Mouse (Mus musculus) kidney, adult 9 months (tissue): ENCODE measurements around the gene Klhl21.
"Not testable (repeated sequence)": the region's sequence is repeated elsewhere in the genome, so short reads cannot be mapped to it uniquely, and the experiment has no call there.

Source experiments
- DNase-seq: peaks from one replicate; pipeline ENCODE4 v3.0.0; 2022

Gene Klhl21

DNA sequence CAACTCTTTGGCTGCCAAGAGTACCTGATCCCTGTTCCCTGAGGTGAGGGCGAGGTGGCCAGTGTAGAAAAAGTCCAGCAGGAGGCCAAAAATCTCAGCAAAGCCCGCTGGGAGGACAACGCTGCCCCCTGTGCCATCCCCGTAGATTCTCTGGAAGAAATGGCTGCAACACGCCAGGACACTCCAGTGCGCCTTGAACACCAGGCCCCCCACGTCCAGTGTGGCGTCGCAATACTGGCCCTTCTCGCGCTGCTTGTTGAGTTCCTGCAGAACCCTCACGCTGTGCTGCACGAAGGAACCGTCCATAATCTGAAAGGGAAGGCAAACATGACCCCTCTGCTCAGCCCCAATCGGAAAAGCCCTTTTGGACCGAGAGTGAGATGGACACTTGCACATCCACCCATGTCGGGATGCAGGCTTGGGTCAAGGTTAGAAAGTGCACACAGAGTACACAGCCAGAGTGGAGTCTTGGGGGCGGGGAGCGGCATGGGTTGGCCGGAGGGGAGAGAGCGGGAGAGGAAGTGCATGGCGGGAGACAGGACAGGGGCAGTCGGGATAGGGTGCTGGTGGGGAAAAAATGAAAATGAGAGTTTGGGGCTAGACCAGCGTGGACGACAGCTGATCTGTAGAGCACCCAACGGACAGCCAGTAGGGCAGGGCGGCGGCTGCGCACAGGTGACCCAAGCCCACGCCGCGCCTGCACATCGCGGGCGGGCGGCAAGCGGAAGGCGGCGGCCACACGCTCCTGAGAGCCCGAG, 18.3 kb downstream of the Klhl21 start:
- DNase-seq: peak; percentile 46

DNA sequence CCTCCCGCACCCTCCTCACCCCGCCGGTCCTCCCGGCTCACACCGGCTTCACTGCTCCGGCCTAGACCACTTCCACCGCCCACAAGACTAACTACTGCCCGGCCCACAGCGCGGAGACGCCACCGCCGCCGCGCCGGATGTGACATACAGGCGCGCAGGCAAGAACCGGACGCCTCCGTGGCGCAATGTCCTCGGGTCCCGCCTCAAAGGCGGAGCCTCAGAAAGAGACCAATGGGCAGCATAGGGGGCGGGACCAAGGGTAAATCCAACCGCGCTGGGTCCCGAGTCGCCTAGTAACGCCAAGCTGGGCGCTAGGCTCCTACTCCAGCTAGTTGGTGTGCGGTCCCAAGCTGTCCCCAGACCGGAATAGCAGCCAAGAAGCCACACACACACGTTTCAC, 18.9 kb downstream of the Klhl21 start, which contains the start of gene Zbtb48:
Gene Zbtb48, minus strand, starts transcription at position 148 of the 400 bp plus-strand sequence.
- DNase-seq: peak; percentile 98

DNA sequence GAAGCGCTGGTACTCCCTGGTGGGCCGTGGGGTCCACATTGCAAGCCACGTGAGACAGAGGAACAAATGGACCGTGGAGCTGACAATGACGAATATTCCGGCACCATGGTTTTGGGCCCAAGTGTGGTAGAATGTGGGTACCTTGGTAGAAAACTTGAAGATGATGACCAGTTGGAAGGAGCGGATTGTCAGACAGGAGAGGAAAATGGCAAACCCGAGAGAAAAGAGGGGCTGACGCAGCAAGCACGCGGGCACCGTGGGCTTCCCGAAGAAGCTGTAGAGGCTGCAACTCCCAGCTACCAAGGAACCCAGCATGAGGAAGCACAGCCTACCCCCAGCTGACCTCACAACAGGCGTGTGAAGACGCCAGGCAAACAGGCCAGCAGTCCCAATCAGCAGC, 19.9 kb downstream of the Klhl21 start:
- no peak for DNase-seq

DNA sequence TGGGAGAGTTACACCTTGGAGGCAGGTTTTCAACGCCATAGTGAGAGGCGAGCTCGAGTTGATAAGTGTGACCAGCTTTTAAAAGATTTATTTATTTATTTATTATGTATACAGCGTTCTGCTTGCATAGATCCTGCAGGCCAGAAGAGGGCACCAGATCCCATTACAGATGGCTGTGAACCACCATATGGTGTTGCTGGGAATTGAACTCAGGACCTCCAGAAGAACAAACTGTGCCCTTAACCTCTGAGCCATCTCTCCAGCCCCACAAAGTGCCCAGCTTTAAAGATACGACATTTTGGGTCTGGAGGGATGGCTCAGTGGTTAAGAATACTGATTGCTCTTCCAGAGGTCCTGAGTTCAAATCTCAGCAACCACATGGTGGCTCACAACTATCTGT, 20.5 kb downstream of the Klhl21 start:
- DNase-seq: no peak

DNA sequence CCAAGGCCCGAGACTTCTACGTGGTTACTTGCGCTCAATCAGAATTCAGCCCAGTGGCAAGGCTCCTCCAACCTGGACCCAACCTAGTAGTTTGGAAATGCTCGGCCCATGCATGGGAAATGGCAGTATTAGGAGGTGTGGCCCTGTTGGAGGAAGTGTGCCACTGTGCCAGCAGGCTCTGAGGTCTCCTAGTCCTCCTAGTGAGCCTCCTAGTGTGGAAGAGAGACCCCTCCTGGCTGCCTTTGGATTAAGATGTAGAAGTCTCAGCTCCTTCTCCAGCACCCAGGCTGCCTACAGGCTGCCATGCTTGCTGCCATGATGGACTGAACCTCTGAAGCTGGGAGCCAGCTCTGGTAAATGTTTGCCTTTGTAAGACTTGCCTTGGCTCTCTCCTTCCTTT, 21.4 kb downstream of the Klhl21 start:
- no peak for DNase-seq

DNA sequence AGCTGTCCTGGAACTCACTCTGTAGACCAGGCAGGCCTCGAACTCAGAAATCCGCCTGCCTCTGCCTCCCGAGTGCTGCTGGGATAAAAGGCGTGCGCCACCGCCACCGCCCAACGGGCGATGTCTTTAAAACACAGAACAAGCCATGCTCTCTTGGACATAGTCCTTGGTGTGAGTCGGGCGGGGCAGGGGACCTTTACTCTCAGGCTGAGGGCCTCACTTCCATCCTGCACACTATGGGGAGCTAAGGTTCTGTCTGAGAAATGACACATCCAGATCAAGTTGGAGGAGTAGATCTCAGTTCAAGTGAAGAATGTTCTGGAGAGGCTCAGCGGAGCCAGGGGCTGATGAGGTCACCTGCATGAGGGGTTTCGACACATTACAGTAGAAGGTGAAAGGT, 24.3 kb downstream of the Klhl21 start:
- DNase-seq: no peak

DNA sequence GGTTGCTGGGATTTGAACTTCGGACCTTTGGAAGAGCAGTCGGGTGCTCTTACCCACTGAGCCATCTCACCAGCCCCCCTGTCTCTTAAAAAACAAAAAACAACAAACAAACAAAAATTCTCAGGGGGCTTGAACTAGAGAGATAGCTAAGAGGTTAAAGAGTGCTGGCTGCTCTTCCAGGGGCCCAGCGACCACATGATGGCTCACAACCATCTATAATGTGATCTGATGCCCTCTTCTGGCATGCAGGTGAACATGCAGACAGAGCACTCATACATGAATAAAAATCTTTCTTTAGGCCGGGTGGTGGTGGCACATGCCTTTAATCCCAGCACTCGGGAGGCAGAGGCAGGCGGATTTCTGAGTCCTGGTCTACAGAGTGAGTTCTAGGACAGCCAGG, 27.9 kb downstream of the Klhl21 start:
- DNase-seq: not testable (repeated sequence)

DNA sequence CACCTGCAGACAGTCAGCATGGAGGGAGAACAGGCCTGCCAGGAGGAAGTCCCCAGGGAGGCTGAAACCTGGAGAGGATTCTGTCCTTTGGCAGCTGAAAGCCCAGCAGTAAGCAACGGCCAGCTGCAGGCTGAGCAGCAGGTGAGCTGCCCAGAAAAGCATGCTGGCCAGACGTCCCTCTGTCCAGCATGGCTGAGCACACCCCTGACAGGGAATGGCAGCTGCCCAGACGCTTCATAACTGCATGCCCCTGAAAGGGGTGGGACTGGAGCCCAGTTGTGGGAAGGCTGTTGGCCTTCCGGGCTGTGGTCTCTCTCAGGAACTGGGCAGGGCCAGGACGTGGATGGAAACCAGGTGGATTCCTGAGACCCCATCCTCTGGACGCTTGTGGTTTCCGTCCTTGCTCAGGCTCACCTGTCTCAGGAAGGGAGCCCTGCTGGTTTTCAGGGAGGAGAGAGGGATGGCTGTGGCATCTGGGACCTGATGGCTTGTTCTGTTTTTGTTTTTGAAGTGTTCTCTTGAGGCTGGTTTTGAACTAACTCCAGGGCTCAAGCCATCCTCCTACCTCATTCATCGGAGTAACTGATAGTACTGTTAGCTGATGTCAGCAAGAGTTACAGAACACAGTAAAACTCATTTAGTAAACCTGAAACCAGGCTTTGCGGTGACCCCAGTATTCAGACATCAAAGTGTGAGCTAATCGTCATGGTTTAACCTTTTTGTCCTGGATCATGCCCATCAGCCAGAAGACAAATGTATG, 29.8 kb downstream of the Klhl21 start, which contains the start of gene Tas1r1:
Gene Tas1r1, minus strand, starts transcription at position 344 of the 760 bp plus-strand sequence.
- no peak for DNase-seq

DNA sequence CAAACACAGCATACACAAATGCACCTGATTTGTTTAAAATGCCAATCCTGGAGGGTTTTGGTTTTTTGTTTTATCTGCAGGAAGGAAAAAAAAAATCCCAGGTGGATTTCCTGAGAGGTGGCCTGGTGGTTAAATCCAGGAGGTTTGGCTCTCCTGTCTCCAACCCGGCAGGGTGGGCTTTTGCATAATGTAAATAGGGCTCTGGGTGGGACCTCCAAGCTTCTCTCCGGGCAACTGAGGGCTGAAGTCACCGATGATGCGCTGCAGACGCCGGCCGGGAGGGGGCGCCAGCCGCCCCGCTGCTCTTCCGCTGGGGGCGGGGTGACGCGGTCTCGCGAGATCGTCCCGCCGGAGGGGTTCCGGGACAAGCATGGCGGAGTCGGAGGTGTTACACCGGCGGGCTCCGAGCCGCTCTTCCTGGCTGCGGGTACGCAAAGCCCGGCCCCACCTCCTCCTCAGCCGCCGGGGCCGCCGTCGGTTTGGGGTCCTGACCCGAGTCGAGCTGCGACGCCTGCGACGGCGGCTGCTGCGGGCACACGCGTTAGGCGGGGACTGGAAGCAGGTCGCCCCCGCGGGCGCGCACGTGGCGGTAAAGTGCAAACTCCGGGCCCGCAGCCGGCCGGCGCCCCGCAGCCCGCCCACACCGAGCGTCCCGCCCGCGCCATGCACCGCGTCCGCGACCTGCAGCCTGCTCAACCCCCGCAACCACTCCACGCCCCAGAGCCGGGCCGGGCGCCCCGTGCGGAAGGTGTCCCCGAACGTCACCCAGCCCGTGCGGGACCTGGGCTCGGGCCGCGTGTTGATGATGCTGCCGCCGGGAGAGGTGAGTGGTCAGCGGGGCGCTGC, 30.6 kb downstream of the Klhl21 start, which contains the start of gene Nol9:
Gene Nol9, plus strand, starts transcription at position 337 of the 846 bp plus-strand sequence.
- DNase-seq: peak; percentile 92

DNA sequence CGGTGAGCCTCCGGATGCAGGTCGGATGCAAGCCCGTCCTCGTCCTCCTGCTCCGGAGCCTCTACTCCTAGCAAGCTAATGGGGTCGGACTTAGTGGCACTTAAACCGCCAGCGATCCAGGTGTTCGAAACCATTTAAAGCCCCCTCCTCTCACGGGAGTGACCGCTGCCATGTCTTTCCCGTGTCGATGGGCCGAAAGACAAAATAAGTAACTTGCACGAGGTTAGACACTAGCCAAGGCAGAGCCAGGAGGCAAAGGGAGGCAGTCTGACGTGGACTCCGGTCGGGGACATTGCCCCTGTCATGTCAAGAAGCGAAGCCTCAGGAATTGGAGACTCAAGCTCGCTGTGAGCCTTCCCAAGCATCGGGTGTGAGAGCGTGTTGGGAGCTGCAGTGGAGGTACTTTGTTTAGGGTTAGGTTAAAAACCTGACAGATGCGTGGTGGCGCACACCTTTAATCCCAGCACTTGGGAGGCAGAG, 31.3 kb downstream of the Klhl21 start:
- DNase-seq: peak; percentile 44

DNA sequence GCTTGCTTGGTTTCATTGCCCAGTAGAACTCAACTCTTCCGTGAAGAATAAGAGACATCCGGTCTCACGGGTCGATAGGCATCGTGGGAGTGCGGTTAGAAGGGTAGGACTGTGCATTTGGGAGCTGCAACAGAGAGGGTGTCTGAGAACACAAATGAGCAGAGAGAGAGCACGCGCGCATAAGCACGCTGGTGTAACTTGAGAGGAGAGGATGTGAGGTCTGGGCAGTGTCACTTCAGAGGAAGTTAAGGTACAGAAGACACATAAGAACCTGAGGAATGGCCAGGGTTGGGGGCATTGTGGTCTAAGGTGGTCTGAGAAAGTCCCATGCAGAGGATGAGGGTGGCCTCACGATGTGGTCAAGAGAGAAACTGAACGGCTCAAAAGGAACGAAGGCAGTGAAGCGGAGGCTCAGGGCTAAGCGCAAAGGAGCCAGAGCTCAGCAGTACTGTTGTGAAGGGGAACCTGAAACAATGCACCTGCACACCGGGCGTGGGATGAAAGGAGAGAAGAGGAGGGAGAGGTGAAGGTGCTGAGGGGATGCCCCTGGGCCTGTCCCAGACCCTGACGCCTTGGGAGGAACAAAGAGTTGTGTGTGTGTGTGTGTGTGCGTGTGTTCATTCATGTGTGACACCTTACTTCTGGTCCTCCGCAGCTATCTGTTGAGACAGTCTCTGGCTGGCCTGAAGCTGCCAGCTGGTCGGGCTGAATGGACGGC, 33.5 kb downstream of the Klhl21 start:
- no peak for DNase-seq

DNA sequence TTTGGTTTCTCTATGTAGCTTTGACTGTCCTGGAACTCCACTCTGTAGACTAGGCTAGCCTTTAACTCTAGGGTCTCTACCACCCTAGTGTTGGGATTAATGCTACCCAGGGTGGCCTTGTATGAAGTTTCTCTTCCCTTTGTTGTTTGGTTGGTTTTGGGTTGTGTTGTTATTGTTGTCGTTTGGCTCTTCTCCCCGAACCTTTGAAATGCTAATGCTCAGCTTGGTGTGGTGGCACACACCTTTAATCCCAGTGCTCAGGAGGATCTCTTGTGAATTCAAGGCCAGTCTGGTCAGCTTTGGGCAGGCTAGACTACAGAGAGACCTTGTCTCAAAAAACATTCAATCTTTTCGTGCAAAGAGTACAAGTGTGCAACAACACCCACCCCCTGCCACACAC, 34.6 kb downstream of the Klhl21 start:
- DNase-seq: no peak

DNA sequence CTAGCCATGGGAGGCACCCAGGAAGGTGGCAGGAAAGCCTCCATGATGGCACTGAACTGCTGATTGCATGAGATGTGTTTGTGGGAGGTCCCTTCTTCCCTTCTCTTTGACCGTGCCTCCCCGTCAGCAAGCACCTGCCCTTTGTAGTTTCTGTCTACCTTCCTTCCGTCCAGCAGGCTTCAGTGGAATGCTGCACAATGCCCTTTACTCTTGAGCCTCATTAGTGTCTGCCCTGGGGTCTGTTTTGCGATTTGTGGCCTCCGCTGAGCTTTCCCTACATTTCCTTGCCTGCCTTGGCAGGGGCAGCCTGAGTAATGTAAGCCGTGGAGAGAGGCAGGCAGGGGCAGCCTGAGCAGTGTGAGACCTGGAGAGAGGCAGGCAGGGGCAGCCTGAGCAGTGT, 36.0 kb downstream of the Klhl21 start:
- peak; percentile 65 for DNase-seq

DNA sequence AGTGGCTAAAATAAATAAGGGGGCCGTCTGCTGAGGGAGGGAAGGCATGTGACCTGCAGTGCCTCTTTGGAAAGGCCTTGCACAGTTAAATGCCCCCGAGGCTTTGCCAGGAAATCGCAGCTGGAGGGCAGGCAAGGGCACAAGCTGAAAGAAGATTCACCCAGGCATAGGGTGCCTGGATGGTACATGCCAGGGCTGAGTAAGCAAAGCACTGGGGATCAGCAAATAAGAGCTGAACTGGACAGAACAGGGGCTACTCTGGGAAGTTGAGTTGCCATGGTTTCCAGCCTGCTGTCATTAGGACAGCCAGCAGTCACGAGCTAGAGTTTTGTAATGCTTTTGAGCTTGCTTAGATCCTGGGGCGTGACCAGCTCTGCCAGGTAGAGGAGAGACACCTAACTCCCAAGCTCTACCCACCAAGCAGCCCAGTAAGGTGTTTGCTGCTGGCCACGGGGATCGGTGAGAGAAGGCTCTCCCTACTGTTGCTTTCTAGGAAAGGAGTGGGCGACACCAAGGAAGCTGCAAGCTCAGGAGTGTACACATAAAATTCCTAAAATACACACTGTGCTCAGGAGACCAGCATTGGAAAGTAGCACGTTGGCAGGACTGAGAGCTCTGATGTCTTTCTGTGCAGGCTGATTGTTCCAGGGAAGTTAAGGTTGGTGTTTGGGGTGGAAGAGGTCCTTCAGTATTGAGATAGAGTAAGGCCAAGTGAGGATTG, 53.9 kb downstream of the Klhl21 start:
- DNase-seq: peak; percentile 84

DNA sequence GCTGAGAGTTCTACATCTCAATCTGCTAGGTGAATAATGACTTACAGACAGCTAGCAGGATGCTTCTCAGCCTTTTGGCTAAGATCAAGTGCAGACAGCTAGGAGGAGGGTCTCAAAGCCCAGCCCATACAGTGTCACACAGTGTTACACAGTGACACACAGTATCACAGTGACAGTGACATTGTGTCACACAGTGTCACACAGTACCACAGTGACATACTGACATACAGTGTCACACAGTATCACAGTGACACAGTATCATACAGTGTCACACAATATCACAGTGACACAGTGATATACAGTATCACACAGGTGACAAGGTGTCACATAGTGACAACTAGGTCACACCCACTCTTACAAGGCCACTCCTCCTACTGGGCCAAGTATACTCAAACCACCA, 58.7 kb downstream of the Klhl21 start:
- no peak for DNase-seq
